Mouse (Mus musculus) CH12.LX (cell line): Measurements from ENCODE around the gene Herc2. TPM values are rescaled to one million over a fixed set of nuclear protein-coding genes. Genes with fewer than 3 reads are reported as not detected.

Experiments
- DNase-seq: peaks from one replicate; pipeline ENCODE4 v3.0.0-alpha.2; 2013; ENCODE audit errors: extremely low read depth
- H3K27ac ChIP-seq: 2 replicates; pipeline ENCODE4 v1.5.1; 2012; ENCODE audit warnings: low read depth, mild to moderate bottlenecking, control low read depth, moderate library complexity; ENCODE audit not compliant: insufficient read depth
- H3K27me3 ChIP-seq: replicated peaks from 2 replicates; pipeline ENCODE3; 2012; ENCODE audit warnings: inconsistent platforms
- H3K36me3 ChIP-seq, 2 experiments: replicated peaks in 1 of 2; 2 replicates each; pipeline versions ENCODE3 to v1.6.1; 2012; ENCODE audit warnings: inconsistent platforms in 1 of 2, low read length in 1 of 2, mild to moderate bottlenecking in 1 of 2, mixed read lengths in 1 of 2, moderate library complexity in 1 of 2; ENCODE audit not compliant: control insufficient read depth in 1 of 2, insufficient read depth in 1 of 2
- H3K4me1 ChIP-seq, 2 experiments: 2 replicates each; pipeline ENCODE4 v1.6.1; 2012; ENCODE audit warnings: inconsistent platforms in 1 of 2, moderate library complexity in 1 of 2; ENCODE audit not compliant: insufficient read depth in 2 of 2, control insufficient read depth in 1 of 2
- H3K4me2 ChIP-seq: 2 replicates; pipeline ENCODE4 v1.6.1; 2012; ENCODE audit warnings: low read depth, mild to moderate bottlenecking, control low read depth; ENCODE audit not compliant: poor library complexity, insufficient read depth, severe bottlenecking
- H3K4me3 ChIP-seq, 3 experiments: fragments of 150-350 bp in 1 of 3; sonication (generic) in 1 of 3; replicated peaks in 1 of 3; 2 replicates each; pipeline versions ENCODE3 to v1.5.1; 2011 to 2012; ENCODE audit warnings: low read depth in 2 of 3, low read length in 2 of 3, mild to moderate bottlenecking in 2 of 3, moderate library complexity in 2 of 3, control low read depth in 1 of 3, improper control_type of control experiment in 1 of 3, inconsistent platforms in 1 of 3, mixed read lengths in 1 of 3; ENCODE audit not compliant: poor library complexity in 1 of 3
- H3K79me2 ChIP-seq: replicated peaks from 2 replicates; pipeline ENCODE4 v1.6.1; 2012; ENCODE audit warnings: mild to moderate bottlenecking, moderate library complexity; ENCODE audit not compliant: control insufficient read depth, poor library complexity, insufficient read depth, severe bottlenecking; ENCODE audit errors: extremely low read depth
- H3K9ac ChIP-seq: 2 replicates; pipeline ENCODE4 v1.6.1; 2012; ENCODE audit warnings: low read depth, mild to moderate bottlenecking, control low read depth, moderate library complexity; ENCODE audit not compliant: insufficient read depth
- H3K9me3 ChIP-seq: replicated peaks from 2 replicates; pipeline ENCODE3; 2012; ENCODE audit warnings: low read length, inconsistent platforms, mixed read lengths
- BHLHE40 ChIP-seq: IDR thresholded peaks from 2 replicates; pipeline ENCODE4 v1.6.1; 2011; ENCODE audit warnings: mild to moderate bottlenecking, low read depth, low read length, improper control_type of control experiment
- CHD1 ChIP-seq: IDR thresholded peaks from 2 replicates; pipeline ENCODE4 v1.6.1; 2012; ENCODE audit warnings: low read depth, low read length, improper control_type of control experiment, inconsistent platforms
- CHD2 ChIP-seq: IDR thresholded peaks from 2 replicates; pipeline ENCODE4 v1.6.1; 2011; ENCODE audit warnings: low read length, improper control_type of control experiment
- CTCF ChIP-seq, 2 experiments: IDR thresholded peaks in 1 of 2; conservative IDR thresholded peaks in 1 of 2; 2 replicates each; pipeline ENCODE4 v1.5.1; 2011 to 2012; ENCODE audit warnings: low read depth in 2 of 2, low read length in 2 of 2, improper control_type of control experiment in 1 of 2, inconsistent platforms in 1 of 2, mild to moderate bottlenecking in 1 of 2, moderate library complexity in 1 of 2
- E2F4 ChIP-seq: IDR thresholded peaks from 2 replicates; pipeline ENCODE4 v1.6.1; 2011; ENCODE audit warnings: low read depth, low read length, improper control_type of control experiment; ENCODE audit not compliant: insufficient replicate concordance
- GABPA ChIP-seq: IDR thresholded peaks from 2 replicates; pipeline ENCODE4 v1.6.1; 2012; ENCODE audit warnings: low read depth, low read length, improper control_type of control experiment, inconsistent platforms; ENCODE audit not compliant: insufficient replicate concordance
- IRF4 ChIP-seq: IDR thresholded peaks from 2 replicates; pipeline ENCODE4 v1.6.1; 2014; ENCODE audit warnings: low read depth, mild to moderate bottlenecking, inconsistent platforms, low read length, improper control_type of control experiment
- JUN ChIP-seq: IDR thresholded peaks from 2 replicates; pipeline ENCODE4 v1.6.1; 2011; ENCODE audit warnings: low read depth, mild to moderate bottlenecking, low read length, improper control_type of control experiment, moderate library complexity; ENCODE audit not compliant: insufficient read depth
- KAT2A ChIP-seq: IDR thresholded peaks from 2 replicates; pipeline ENCODE4 v1.6.1; 2012; ENCODE audit warnings: low read length, improper control_type of control experiment, inconsistent platforms; ENCODE audit not compliant: insufficient replicate concordance
- MAZ ChIP-seq: IDR thresholded peaks from 2 replicates; pipeline ENCODE4 v1.6.1; 2012; ENCODE audit warnings: low read depth, mild to moderate bottlenecking, inconsistent platforms, low read length, improper control_type of control experiment, moderate library complexity
- MEF2A ChIP-seq: IDR thresholded peaks from 2 replicates; pipeline ENCODE4 v1.6.1; 2014; ENCODE audit warnings: low read depth, mild to moderate bottlenecking, inconsistent platforms, low read length, improper control_type of control experiment, borderline replicate concordance
- MXI1 ChIP-seq: IDR thresholded peaks from 2 replicates; pipeline ENCODE4 v1.6.1; 2011; ENCODE audit warnings: mild to moderate bottlenecking, low read depth, low read length, improper control_type of control experiment
- MYC ChIP-seq: IDR thresholded peaks from 2 replicates; pipeline ENCODE4 v1.6.1; 2011; ENCODE audit warnings: low read depth, mild to moderate bottlenecking, improper control_type of control experiment, low read length
- NELFE ChIP-seq: IDR thresholded peaks from 2 replicates; pipeline ENCODE4 v1.6.1; 2011; ENCODE audit warnings: low read depth, low read length, improper control_type of control experiment
- POLR2A ChIP-seq: IDR thresholded peaks from 2 replicates; pipeline ENCODE4 v1.6.1; 2011; ENCODE audit warnings: low read depth, mild to moderate bottlenecking, improper control_type of control experiment, low read length
- RCOR1 ChIP-seq: conservative IDR thresholded peaks from 2 replicates; pipeline ENCODE4 v1.6.1; 2012; ENCODE audit warnings: low read depth, mild to moderate bottlenecking, inconsistent platforms, low read length, improper control_type of control experiment
- SIN3A ChIP-seq: IDR thresholded peaks from 2 replicates; pipeline ENCODE4 v1.6.1; 2012; ENCODE audit warnings: low read length, improper control_type of control experiment, inconsistent platforms
- TBP ChIP-seq: conservative IDR thresholded peaks from 2 replicates; pipeline ENCODE4 v1.6.1; 2011; ENCODE audit warnings: low read depth, low read length, improper control_type of control experiment
- UBTF ChIP-seq: IDR thresholded peaks from 2 replicates; pipeline ENCODE4 v1.6.1; 2012; ENCODE audit warnings: low read depth, mild to moderate bottlenecking, inconsistent platforms, low read length, improper control_type of control experiment, moderate library complexity
- USF1 ChIP-seq: IDR thresholded peaks from 2 replicates; pipeline ENCODE4 v1.6.1; 2014; ENCODE audit warnings: low read depth, mild to moderate bottlenecking, inconsistent platforms, low read length, improper control_type of control experiment
- ZC3H11A ChIP-seq: IDR thresholded peaks from 2 replicates; pipeline ENCODE4 v1.6.1; 2012; ENCODE audit warnings: low read depth, mild to moderate bottlenecking, inconsistent platforms, low read length, improper control_type of control experiment
- ZKSCAN1 ChIP-seq: IDR thresholded peaks from 2 replicates; pipeline ENCODE4 v1.6.1; 2012; ENCODE audit warnings: low read depth, inconsistent platforms, low read length, improper control_type of control experiment, borderline replicate concordance
- ZNF384 ChIP-seq: IDR thresholded peaks from 2 replicates; pipeline ENCODE4 v1.6.1; 2012; ENCODE audit warnings: low read depth, low read length, improper control_type of control experiment, inconsistent platforms
- dilution Hi-C: fragments of 300-500 bp; cut with MboI; formaldehyde crosslinking; loops from 2 replicates; pipeline ENCODE4 v1.14.3; 2020; ENCODE audit warnings: low sequenced_read_pairs; ENCODE audit not compliant: extremely low pct_unique_long_range_greater_than_20kb, extremely low pct_ligation_motif_present
- in situ Hi-C: fragments of 300-500 bp; cut with MboI; formaldehyde crosslinking; loops from 3 replicates; pipeline ENCODE4 v1.14.3; 2019; ENCODE audit warnings: low sequenced_read_pairs, low pct_ligation_motif_present, low pct_unique_long_range_greater_than_20kb, mixed read lengths
- polyA plus RNA-seq: library from polyadenylated mRNA; unstranded; fragments of >175 nt; gene quantifications from 2 replicates; pipeline ENCODE4 v1.2.1, GENCODE M21; 2012; ENCODE audit warnings: low read depth; ENCODE audit not compliant: insufficient read length
- total RNA-seq, 2 experiments: library from RNA; depleted of rRNA; stranded (reverse); fragments of 300-350 nt in 1 of 2; fragments of >200 nt in 1 of 2; gene quantifications; 2 replicates each; pipeline ENCODE4 v1.2.3; 2012 to 2014

Gene Herc2
- total and polyA plus RNA-seq, 3 experiments = 9.7 to 27.6 (median 18.2) TPM

DNA sequence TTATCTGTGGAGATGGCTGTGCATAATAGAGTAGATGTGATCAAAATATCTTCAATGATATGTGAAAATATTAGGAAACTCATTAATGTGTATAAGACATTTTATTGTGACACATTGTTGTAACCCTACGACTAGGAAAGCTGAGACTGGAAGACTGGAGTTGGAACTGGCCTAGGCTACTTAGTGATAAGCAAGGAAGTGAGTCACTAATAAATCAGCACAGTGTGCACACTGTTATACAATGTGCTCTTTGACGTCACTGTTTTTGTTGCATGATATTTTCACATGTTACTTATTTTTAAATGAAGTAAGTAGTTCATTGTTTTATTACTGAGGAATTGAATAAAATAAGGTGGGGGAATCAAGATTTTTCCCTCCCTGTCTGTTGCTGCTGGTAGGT is 16.1 kb downstream of the Herc2 start:
- no peaks in the 10 kb centered on the region for H3K4me1 ChIP-seq
- no peaks in the 10 kb centered on the region for H3K9me3 ChIP-seq
- no peaks in the 10 kb centered on the region for H3K27me3 ChIP-seq
- no peak for DNase-seq
- H3K36me3 ChIP-seq = peaks cover 0 to 32% of the 10 kb centered on the region in 2 experiments
- no peak overlapping the region for H3K27ac ChIP-seq
- H3K9ac ChIP-seq = no peak overlapping the region
- dilution Hi-C loops (no loop called here), in situ Hi-C loops (no loop called here)
- no peak overlapping the region for H3K4me2 ChIP-seq
- TF ChIP-seq JUN (no peak), MEF2A (no peak), ZKSCAN1 (no peak), BHLHE40 (no peak), UBTF (no peak), CHD1 (no peak), CHD2 (no peak), MYC (no peak), POLR2A (no peak), RCOR1 (no peak), CTCF (conservative IDR thresholded peaks at IDR 0.05 in 1 of 2, IDR thresholded peaks at IDR 0.05 in 1 of 2; ENCODE audit: low read depth in 2 of 2, low read length in 2 of 2) (no peak), TBP (no peak), E2F4 (no peak), GABPA (no peak), ZC3H11A (no peak), KAT2A (no peak)
- no peak overlapping the region for H3K4me3 ChIP-seq
- no peaks in the 10 kb centered on the region for H3K79me2 ChIP-seq

DNA sequence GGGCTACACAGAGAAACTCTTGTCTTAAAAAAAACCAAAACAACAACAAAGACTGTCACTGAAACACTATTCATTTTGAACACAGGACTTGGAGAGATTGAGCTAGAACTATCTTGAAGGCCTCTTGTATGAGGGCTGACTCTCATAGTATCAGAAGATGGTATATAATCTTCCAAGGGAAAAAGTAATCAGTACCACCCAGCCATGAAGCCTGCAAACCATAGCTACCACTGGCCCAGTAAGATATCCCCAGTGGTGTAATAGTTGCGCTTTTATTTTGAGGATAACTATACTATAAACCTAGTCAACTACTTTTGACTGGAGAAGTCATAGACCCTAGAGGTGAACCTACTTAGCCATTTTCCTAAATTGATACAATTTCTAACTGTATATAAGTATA is 16.6 kb downstream of the Herc2 start:
- in situ Hi-C loops = no loop called here
- DNase-seq = no peak
- H3K4me2 ChIP-seq = no peak overlapping the region
- H3K9me3 ChIP-seq = no peaks in the 10 kb centered on the region
- H3K4me1 ChIP-seq = no peaks in the 10 kb centered on the region
- no peak overlapping the region for H3K27ac ChIP-seq
- TF ChIP-seq NELFE = no peak
- no peak for TF ChIP-seq USF1
- no peak for TF ChIP-seq CHD1
- no peak for TF ChIP-seq ZNF384
- TF ChIP-seq MXI1 = no peak
- no peak for TF ChIP-seq SIN3A
- TF ChIP-seq BHLHE40 = no peak
- TF ChIP-seq IRF4 = no peak
- TF ChIP-seq UBTF = no peak
- no peak for TF ChIP-seq POLR2A
- TF ChIP-seq MAZ = no peak
- dilution Hi-C loops = no loop called here
- no peak overlapping the region for H3K9ac ChIP-seq
- H3K4me3 ChIP-seq = no peak overlapping the region
- no peaks in the 10 kb centered on the region for H3K79me2 ChIP-seq
- peaks cover 0 to 31% of the 10 kb centered on the region in 2 experiments for H3K36me3 ChIP-seq
- H3K27me3 ChIP-seq = no peaks in the 10 kb centered on the region
